Mouse (Mus musculus): Measurements from ENCODE around the gene Slc25a26.

GRCm38 (mm10) chr6:94582055-94582454, 81.9 kb downstream of the Slc25a26 start:
- TF ChIP-seq GATA1 (IDR thresholded peaks at IDR 0.05; ENCODE audit: low read length) (no peak), TAL1 (IDR thresholded peaks at IDR 0.05; ENCODE audit: low read length) (no peak)
